Mouse (Mus musculus) right cerebral cortex, postnatal 14 days (tissue): ENCODE data around the gene Cep83.

Source experiments
- DNase-seq: peaks from one replicate; pipeline ENCODE4 v3.0.0; 2022

Cep83 gene

DNA sequence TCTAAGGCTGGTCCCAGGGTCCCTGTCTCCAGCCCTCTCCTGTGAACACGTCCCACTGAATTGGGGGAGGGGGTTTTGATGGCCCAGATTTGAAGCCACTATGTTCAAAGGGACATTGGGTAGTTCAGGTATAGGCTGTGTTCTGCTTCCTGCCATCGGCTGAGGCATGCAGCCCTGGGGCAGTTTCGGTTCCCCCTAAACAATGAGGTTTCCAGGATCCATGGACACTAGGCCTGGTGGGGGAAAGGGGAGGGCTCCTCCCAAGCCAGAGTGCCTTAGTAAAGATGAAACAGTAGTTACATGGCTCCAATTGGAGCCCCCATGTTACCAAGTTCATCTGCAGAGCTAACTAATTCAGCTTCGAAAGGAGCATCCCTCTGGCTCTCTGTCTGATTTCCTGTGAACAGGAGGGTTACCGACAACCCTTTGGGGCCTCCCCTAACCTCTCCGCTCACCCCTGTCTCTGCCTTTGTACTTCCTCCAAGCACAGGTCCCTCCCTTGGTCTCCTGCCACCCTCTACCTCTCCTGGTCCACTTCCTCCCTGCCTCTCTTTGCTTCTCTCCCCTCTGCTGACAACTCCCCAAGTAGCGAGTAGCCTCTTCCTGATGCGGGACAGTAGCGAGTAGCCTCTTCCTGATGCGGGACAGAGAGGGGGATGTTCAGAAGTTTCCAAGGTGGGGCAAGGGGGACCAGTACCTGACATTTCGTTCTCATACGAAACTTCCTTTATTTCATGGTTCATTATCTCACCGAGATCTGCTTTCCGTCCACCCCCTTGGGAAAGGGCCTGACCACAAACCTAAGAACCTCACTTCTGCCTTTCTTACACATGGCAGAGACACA is 139.7 kb downstream of the Cep83 start:
- no peak for DNase-seq

DNA sequence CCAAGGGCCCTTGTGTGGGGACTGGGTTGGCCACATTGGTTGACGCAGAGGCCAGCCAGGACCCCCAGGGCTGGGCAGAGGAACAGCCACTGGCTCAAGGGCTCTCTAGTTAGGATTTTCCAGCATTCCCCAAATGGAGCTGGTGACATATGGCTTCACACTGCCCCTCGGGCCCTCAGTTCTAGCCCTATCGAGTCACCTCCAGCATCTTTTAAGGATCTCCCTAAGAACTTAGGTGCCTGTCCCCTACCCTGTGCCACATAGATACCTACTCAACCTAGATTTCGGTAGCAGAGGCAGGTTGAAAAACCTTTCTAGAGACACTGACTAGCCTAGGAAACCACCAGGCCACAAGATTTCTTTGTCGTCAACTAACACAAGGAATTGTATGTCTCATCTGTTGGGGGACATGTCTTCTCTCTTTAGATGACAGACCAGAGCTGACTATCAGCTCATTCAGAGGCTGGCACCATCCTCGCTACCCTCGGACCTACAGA is 140.3 kb downstream of the Cep83 start:
- DNase-seq = no peak

DNA sequence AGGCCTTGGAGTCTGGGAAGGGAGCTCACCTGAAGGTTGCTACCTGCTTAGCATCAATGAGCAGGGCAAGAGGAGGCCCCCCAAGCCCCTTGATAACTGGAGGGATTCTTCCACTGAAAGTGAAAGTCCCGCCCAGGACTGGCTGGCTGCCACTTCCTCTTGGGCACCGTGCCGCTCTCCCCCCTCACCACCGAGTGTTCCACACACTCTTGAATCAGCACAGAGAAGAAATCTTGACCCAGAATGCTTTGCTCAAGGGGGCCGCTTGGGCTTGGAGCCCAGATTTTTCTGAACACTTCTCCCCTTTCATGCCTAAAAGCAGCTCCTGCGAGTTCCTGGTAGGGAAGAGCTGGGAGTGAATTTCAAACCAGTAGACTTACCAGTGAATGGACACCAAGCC is 141.0 kb downstream of the Cep83 start:
- peak; percentile 95 for DNase-seq

DNA sequence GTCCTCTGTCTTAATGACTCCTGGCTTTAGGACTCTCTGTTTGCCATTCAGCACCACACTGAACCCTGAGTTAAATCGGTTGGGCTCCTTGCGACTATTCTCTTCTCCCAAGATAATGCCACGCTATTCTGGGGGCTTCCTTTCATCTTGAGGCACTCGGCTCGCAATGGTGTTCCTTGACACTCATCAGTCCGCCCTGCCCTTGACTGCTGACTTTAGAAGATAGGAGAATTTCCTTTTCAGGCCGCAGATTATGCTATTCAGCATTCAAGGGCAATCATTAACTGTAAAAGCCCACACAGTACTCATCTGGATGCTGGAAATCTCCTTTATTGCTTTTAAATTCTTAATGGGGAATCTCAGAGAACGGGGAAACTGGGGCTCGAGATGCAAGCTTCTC is 147.4 kb downstream of the Cep83 start:
- no peak for DNase-seq
